Mouse (Mus musculus): Measurements from ENCODE around the gene Klrb1b. TPM values are rescaled to one million over a fixed set of nuclear protein-coding genes. Genes with fewer than 3 reads are reported as not detected.

Klrb1b gene
- polyA plus RNA-seq, 1 experiment = not detected

- H3K36me3 ChIP-seq (replicated peaks; ENCODE audit: low read length) = no peaks in the 10 kb centered on the region
- no peaks in the 10 kb centered on the region for H3K27me3 ChIP-seq (replicated peaks)
- peaks cover 40% of the 10 kb centered on the region for H3K4me1 ChIP-seq
- peak overlapping the region; percentile 94 for H3K4me3 ChIP-seq (replicated peaks)
- no peaks in the 10 kb centered on the region for H3K9me3 ChIP-seq
- TF ChIP-seq FLI1 (IDR thresholded peaks at IDR 0.05; ENCODE audit: low read length) (no peak), GATA1 (IDR thresholded peaks at IDR 0.05; ENCODE audit: borderline replicate concordance, low read length) (no peak)
Observed at GRCm38 (mm10) chr6:128763736-128764523, 62.2 kb downstream of the Klrb1b start.

Other genes starting within 250 kb of the Klrb1b start
- not detected in 2 replicates for gene A2ml1, start 244.7 kb downstream of the Klrb1b start, polyA plus RNA-seq (2012; ENCODE audit: insufficient read depth, low replicate concordance)
- not detected in 2 replicates for gene Klrb1a, start 202.8 kb downstream of the Klrb1b start, polyA plus RNA-seq (2012; ENCODE audit: insufficient read depth, low replicate concordance)
- not detected in 2 replicates for gene Clec2h, start 163.9 kb downstream of the Klrb1b start, polyA plus RNA-seq (2012; ENCODE audit: insufficient read depth, low replicate concordance)
- gene Klrb1, start 103.3 kb downstream of the Klrb1b start, polyA plus RNA-seq (2012; ENCODE audit: insufficient read depth, low replicate concordance) = not detected in 2 replicates
- not detected in 2 replicates for gene Klrb1c, start 37.1 kb downstream of the Klrb1b start, polyA plus RNA-seq (2012; ENCODE audit: insufficient read depth, low replicate concordance)
- gene Gm44511, start within 50 bp of the Klrb1b start, polyA plus RNA-seq (2012; ENCODE audit: insufficient read depth, low replicate concordance) = not detected in 2 replicates
- not detected in 2 replicates for gene Clec2i, start 61.3 kb upstream of the Klrb1b start, polyA plus RNA-seq (2012; ENCODE audit: insufficient read depth, low replicate concordance)
- gene BC035044, start 64.8 kb upstream of the Klrb1b start, polyA plus RNA-seq (2012; ENCODE audit: insufficient read depth, low replicate concordance) = 0.43 TPM in 1 of 2 replicates, not detected in the other
- not detected in 2 replicates for gene Clec2g, start 108.0 kb upstream of the Klrb1b start, polyA plus RNA-seq (2012; ENCODE audit: insufficient read depth, low replicate concordance)
- gene Klrb1f, start 219.6 kb upstream of the Klrb1b start, polyA plus RNA-seq (2012; ENCODE audit: insufficient read depth, low replicate concordance) = not detected in 2 replicates

All from megakaryocyte, embryonic 14.5 days (primary cell).